Mouse (Mus musculus) CH12.LX (cell line): ENCODE data around the gene Rbck1. TPM values are rescaled to one million over a fixed set of nuclear protein-coding genes. Genes with fewer than 3 reads are reported as not detected.
A peak's percentile ranks its signal among the peaks of the same experiment; 100 is the strongest.

Experiments used
- DNase-seq: peaks from one replicate; pipeline ENCODE4 v3.0.0-alpha.2; 2013; ENCODE audit errors: extremely low read depth
- H3K27ac ChIP-seq: 2 replicates; pipeline ENCODE4 v1.5.1; 2012; ENCODE audit warnings: low read depth, mild to moderate bottlenecking, control low read depth, moderate library complexity; ENCODE audit not compliant: insufficient read depth
- H3K27me3 ChIP-seq: replicated peaks from 2 replicates; pipeline ENCODE3; 2012; ENCODE audit warnings: inconsistent platforms
- H3K36me3 ChIP-seq, 2 experiments: replicated peaks in 1 of 2; 2 replicates each; pipeline versions ENCODE3 to v1.6.1; 2012; ENCODE audit warnings: inconsistent platforms in 1 of 2, low read length in 1 of 2, mild to moderate bottlenecking in 1 of 2, mixed read lengths in 1 of 2, moderate library complexity in 1 of 2; ENCODE audit not compliant: control insufficient read depth in 1 of 2, insufficient read depth in 1 of 2
- H3K4me1 ChIP-seq, 2 experiments: 2 replicates each; pipeline ENCODE4 v1.6.1; 2012; ENCODE audit warnings: inconsistent platforms in 1 of 2, moderate library complexity in 1 of 2; ENCODE audit not compliant: insufficient read depth in 2 of 2, control insufficient read depth in 1 of 2
- H3K4me2 ChIP-seq: 2 replicates; pipeline ENCODE4 v1.6.1; 2012; ENCODE audit warnings: low read depth, mild to moderate bottlenecking, control low read depth; ENCODE audit not compliant: poor library complexity, insufficient read depth, severe bottlenecking
- H3K4me3 ChIP-seq, 3 experiments: fragments of 150-350 bp in 1 of 3; sonication (generic) in 1 of 3; replicated peaks in 1 of 3; 2 replicates each; pipeline versions ENCODE3 to v1.5.1; 2011 to 2012; ENCODE audit warnings: low read depth in 2 of 3, low read length in 2 of 3, mild to moderate bottlenecking in 2 of 3, moderate library complexity in 2 of 3, control low read depth in 1 of 3, improper control_type of control experiment in 1 of 3, inconsistent platforms in 1 of 3, mixed read lengths in 1 of 3; ENCODE audit not compliant: poor library complexity in 1 of 3
- H3K79me2 ChIP-seq: replicated peaks from 2 replicates; pipeline ENCODE4 v1.6.1; 2012; ENCODE audit warnings: mild to moderate bottlenecking, moderate library complexity; ENCODE audit not compliant: control insufficient read depth, poor library complexity, insufficient read depth, severe bottlenecking; ENCODE audit errors: extremely low read depth
- H3K9ac ChIP-seq: 2 replicates; pipeline ENCODE4 v1.6.1; 2012; ENCODE audit warnings: low read depth, mild to moderate bottlenecking, control low read depth, moderate library complexity; ENCODE audit not compliant: insufficient read depth
- H3K9me3 ChIP-seq: replicated peaks from 2 replicates; pipeline ENCODE3; 2012; ENCODE audit warnings: low read length, inconsistent platforms, mixed read lengths
- BHLHE40 ChIP-seq: IDR thresholded peaks from 2 replicates; pipeline ENCODE4 v1.6.1; 2011; ENCODE audit warnings: mild to moderate bottlenecking, low read depth, low read length, improper control_type of control experiment
- CHD1 ChIP-seq: IDR thresholded peaks from 2 replicates; pipeline ENCODE4 v1.6.1; 2012; ENCODE audit warnings: low read depth, low read length, improper control_type of control experiment, inconsistent platforms
- GABPA ChIP-seq: IDR thresholded peaks from 2 replicates; pipeline ENCODE4 v1.6.1; 2012; ENCODE audit warnings: low read depth, low read length, improper control_type of control experiment, inconsistent platforms; ENCODE audit not compliant: insufficient replicate concordance
- HCFC1 ChIP-seq: IDR thresholded peaks from 2 replicates; pipeline ENCODE4 v1.6.1; 2012; ENCODE audit warnings: low read depth, mild to moderate bottlenecking, inconsistent platforms, low read length, improper control_type of control experiment
- IRF4 ChIP-seq: IDR thresholded peaks from 2 replicates; pipeline ENCODE4 v1.6.1; 2014; ENCODE audit warnings: low read depth, mild to moderate bottlenecking, inconsistent platforms, low read length, improper control_type of control experiment
- MAFK ChIP-seq: IDR thresholded peaks from 2 replicates; pipeline ENCODE4 v1.6.1; 2011; ENCODE audit warnings: low read length, improper control_type of control experiment; ENCODE audit not compliant: insufficient replicate concordance
- MYC ChIP-seq: IDR thresholded peaks from 2 replicates; pipeline ENCODE4 v1.6.1; 2011; ENCODE audit warnings: low read depth, mild to moderate bottlenecking, improper control_type of control experiment, low read length
- NRF1 ChIP-seq: IDR thresholded peaks from 2 replicates; pipeline ENCODE4 v1.6.1; 2014; ENCODE audit warnings: low read depth, mild to moderate bottlenecking, inconsistent platforms, low read length, improper control_type of control experiment, moderate library complexity
- PAX5 ChIP-seq: IDR thresholded peaks from 2 replicates; pipeline ENCODE4 v1.6.1; 2012; ENCODE audit warnings: low read length, inconsistent platforms, mixed read lengths
- SMC3 ChIP-seq: IDR thresholded peaks from 2 replicates; pipeline ENCODE4 v1.6.1; 2011; ENCODE audit warnings: low read depth, low read length, improper control_type of control experiment
- TBP ChIP-seq: conservative IDR thresholded peaks from 2 replicates; pipeline ENCODE4 v1.6.1; 2011; ENCODE audit warnings: low read depth, low read length, improper control_type of control experiment
- TCF12 ChIP-seq: IDR thresholded peaks from 2 replicates; pipeline ENCODE4 v1.6.1; 2014; ENCODE audit warnings: low read depth, mild to moderate bottlenecking, inconsistent platforms, low read length, improper control_type of control experiment
- ZMIZ1 ChIP-seq: IDR thresholded peaks from 2 replicates; pipeline ENCODE4 v1.6.1; 2012; ENCODE audit warnings: low read depth, mild to moderate bottlenecking, inconsistent platforms, low read length, improper control_type of control experiment
- dilution Hi-C: fragments of 300-500 bp; cut with MboI; formaldehyde crosslinking; loops from 2 replicates; pipeline ENCODE4 v1.14.3; 2020; ENCODE audit warnings: low sequenced_read_pairs; ENCODE audit not compliant: extremely low pct_unique_long_range_greater_than_20kb, extremely low pct_ligation_motif_present
- in situ Hi-C: fragments of 300-500 bp; cut with MboI; formaldehyde crosslinking; loops from 3 replicates; pipeline ENCODE4 v1.14.3; 2019; ENCODE audit warnings: low sequenced_read_pairs, low pct_ligation_motif_present, low pct_unique_long_range_greater_than_20kb, mixed read lengths
- polyA plus RNA-seq: library from polyadenylated mRNA; unstranded; fragments of >175 nt; gene quantifications from 2 replicates; pipeline ENCODE4 v1.2.1, GENCODE M21; 2012; ENCODE audit warnings: low read depth; ENCODE audit not compliant: insufficient read length
- total RNA-seq, 2 experiments: library from RNA; depleted of rRNA; stranded (reverse); fragments of 300-350 nt in 1 of 2; fragments of >200 nt in 1 of 2; gene quantifications; 2 replicates each; pipeline ENCODE4 v1.2.3; 2012 to 2014

Gene Rbck1
- total and polyA plus RNA-seq, 3 experiments, result 109 to 143 (median 134) TPM

GRCm38 (mm10) chr2:152337591-152338212 lies 5.2 kb upstream of the Rbck1 start:
- dilution Hi-C loops, result no loop called here
- H3K9me3 ChIP-seq, result no peaks in the 10 kb centered on the region
- no peak overlapping the region for H3K4me3 ChIP-seq
- TF ChIP-seq IRF4, result no peak
- peak; percentile 54 for TF ChIP-seq BHLHE40
- H3K36me3 ChIP-seq, result peaks cover 52 to 62% of the 10 kb centered on the region in 2 experiments
- H3K4me1 ChIP-seq, result peaks cover 26 to 60% of the 10 kb centered on the region in 2 experiments
- no peaks in the 10 kb centered on the region for H3K27me3 ChIP-seq
- no peak for DNase-seq
- in situ Hi-C loops, result no loop called here
- H3K27ac ChIP-seq, result no peak overlapping the region
- H3K4me2 ChIP-seq, result no peak overlapping the region
- peaks cover 7% of the 10 kb centered on the region for H3K79me2 ChIP-seq
- H3K9ac ChIP-seq, result no peak overlapping the region

GRCm38 (mm10) chr2:152336856-152337255 lies 4.4 kb upstream of the Rbck1 start:
- TF ChIP-seq GABPA (no peak), CHD1 (no peak), MYC (no peak), ZMIZ1 (no peak), MAFK (no peak), PAX5 (no peak), SMC3 (no peak), HCFC1 (no peak), TCF12 (no peak), TBP (no peak), BHLHE40 (no peak), NRF1 (no peak)
- TF ChIP-seq, all 38 proteins: peak for 0
- Histone ChIP-seq H3K9me3 (no peaks in the 10 kb centered on the region), H3K4me2 (no peak overlapping the region), H3K79me2 (peaks cover 10% of the 10 kb centered on the region), H3K27ac (no peak overlapping the region), H3K36me3 (peaks cover 43 to 53% of the 10 kb centered on the region in 2 experiments), H3K27me3 (no peaks in the 10 kb centered on the region), H3K4me1 (peaks cover 24 to 51% of the 10 kb centered on the region in 2 experiments), H3K9ac (no peak overlapping the region), H3K4me3 (no peak overlapping the region)
- DNase-seq, result no peak
- in situ Hi-C loops (no loop called here), dilution Hi-C loops (no loop called here)

- Histone ChIP-seq H3K27me3 (no peaks in the 10 kb centered on the region), H3K4me1 (peaks cover 25 to 50% of the 10 kb centered on the region in 2 experiments), H3K9ac (no peak overlapping the region), H3K27ac (no peak overlapping the region), H3K79me2 (peaks cover 25% of the 10 kb centered on the region), H3K36me3 (peaks cover 36 to 48% of the 10 kb centered on the region in 2 experiments), H3K9me3 (no peaks in the 10 kb centered on the region), H3K4me2 (no peak overlapping the region), H3K4me3 (no peak overlapping the region)
- dilution Hi-C loops (no loop called here), in situ Hi-C loops (no loop called here)
- no peak for DNase-seq
- no peak for TF ChIP-seq NRF1
Measured at GRCm38 (mm10) chr2:152335289-152335820, 2.9 kb upstream of the Rbck1 start.
